Mouse (Mus musculus) ES-Bruce4 (cell line): Measurements from ENCODE around the gene Rpl18.

ENCODE experiments used
- CTCF ChIP-seq: IDR thresholded peaks from one replicate; pipeline ENCODE4 v1.8.1; 2011; ENCODE audit warnings: low read depth, low read length
- EP300 ChIP-seq: IDR thresholded peaks from 2 replicates; pipeline ENCODE4 v1.6.1; 2011; ENCODE audit warnings: low read depth, low read length; ENCODE audit not compliant: insufficient read depth
- POLR2A ChIP-seq: IDR thresholded peaks from one replicate; pipeline ENCODE4 v1.8.1; 2011; ENCODE audit warnings: low read length; ENCODE audit not compliant: insufficient read depth

DNA sequence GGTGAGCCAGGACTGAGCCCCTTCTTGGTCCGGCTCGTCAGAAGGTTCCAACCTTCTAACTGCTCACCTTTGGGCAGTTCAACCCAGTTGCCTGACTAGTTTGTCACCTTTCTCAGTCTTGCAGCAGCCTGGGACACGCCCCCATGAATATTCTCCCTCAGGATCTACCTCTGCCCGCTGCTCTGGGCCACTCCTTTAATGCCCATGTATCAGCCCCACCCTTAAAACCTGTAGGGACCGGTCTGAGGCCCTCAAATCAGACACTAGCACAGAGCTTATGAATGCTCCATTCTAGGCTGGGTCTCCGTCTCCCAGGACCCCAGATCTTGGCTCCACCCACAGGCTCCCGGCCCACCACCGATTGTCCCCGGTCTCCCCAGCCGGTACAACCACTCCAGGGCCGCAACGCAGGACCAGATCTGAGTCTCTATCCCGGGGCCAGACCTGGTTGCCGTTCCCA lies 597 bp upstream of the Rpl18 start:
- TF ChIP-seq CTCF (no peak), EP300 (no peak), POLR2A (no peak)
